ENCODE assay signal across 15 mouse cellular contexts in the genomic region with DNA sequence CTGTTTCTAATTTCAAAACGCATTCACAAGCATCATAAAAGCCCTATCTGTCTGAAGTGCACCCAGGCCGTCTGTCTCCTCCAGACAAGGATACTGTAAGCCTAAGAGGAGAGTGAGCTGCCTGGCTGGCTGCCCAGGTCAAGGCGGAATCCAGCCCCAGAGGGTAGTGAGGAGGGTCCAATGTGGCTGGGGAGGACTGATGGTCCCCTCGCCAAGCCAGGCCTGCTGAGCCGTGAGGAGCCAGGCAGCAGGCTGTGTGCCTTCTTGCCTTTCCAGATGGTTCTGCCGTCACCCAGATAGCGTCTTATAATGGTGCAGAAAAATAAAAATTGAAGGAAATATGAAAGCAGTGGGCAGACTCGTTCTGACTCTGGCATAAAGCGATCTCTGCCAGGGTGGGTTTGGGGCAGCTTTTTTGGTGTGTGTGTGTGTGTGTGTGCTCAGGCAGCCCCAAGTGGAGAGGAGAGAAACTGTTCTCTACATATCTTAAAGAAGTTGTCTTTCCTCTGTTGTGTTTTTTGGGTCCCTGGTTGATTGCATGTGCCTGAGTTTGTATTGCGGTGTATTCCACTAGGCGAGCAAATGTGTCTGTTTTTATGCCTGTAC.
DNase-seq lines count a peak whose midpoint lies in the region; ATAC-seq and TF ChIP-seq lines count a peak whose summit lies in the region.
"Had no signal": no experiment of that assay in that cellular context is flagged by ENCODE, and none has a peak within 500 bp of the region (broad histone marks: within the 10 kb centered on the region; RNA-seq: fewer than 3 reads in every experiment).

No protein-coding gene starts in this region.

- H3K27ac ChIP-seq in forebrain, postnatal 0 days (ENCODE audit: low read depth, low read length): peak overlapping the region; percentile 82
- peak overlapping the region; percentile 78 for H3K27ac ChIP-seq in midbrain, embryonic 16.5 days (ENCODE audit: low read length)
- H3K27ac ChIP-seq: embryonic facial prominence, embryonic 15.5 days; intestine, embryonic 15.5 days; kidney, postnatal 0 days; liver, embryonic 13.5 days had no signal

- TF ChIP-seq CTCF in forebrain, postnatal 0 days (IDR thresholded peaks at IDR 0.05; ENCODE audit: low read depth): peak; percentile 50

- H3K36me3 ChIP-seq in forebrain, postnatal 0 days (ENCODE audit: insufficient read depth): no peaks in the 10 kb centered on the region
- no peaks in the 10 kb centered on the region for H3K36me3 ChIP-seq in midbrain, embryonic 16.5 days (ENCODE audit: control insufficient read depth, insufficient read depth, low read length)
- H3K36me3 ChIP-seq: embryonic facial prominence, embryonic 15.5 days; intestine, embryonic 15.5 days; liver, embryonic 13.5 days had no signal

- no peaks in the 10 kb centered on the region for H3K9me3 ChIP-seq in forebrain, postnatal 0 days (ENCODE audit: low read length)
- no peaks in the 10 kb centered on the region for H3K9me3 ChIP-seq in midbrain, embryonic 16.5 days (replicated peaks; ENCODE audit: control insufficient read depth, low read length, poor library complexity, severe bottlenecking)
- H3K9me3 ChIP-seq: embryonic facial prominence, embryonic 15.5 days; intestine, embryonic 15.5 days had no signal

- no peak overlapping the region for H3K4me2 ChIP-seq in forebrain, postnatal 0 days (ENCODE audit: low read depth)
- H3K4me2 ChIP-seq in midbrain, embryonic 16.5 days (ENCODE audit: low read length): no peak overlapping the region
- H3K4me2 ChIP-seq: embryonic facial prominence, embryonic 15.5 days; intestine, embryonic 15.5 days; liver, embryonic 13.5 days had no signal

- intact Hi-C loops in left cerebral cortex, postnatal 4 days (cut with DNase I): no loop called here
- intact Hi-C loops in left cerebral cortex, postnatal 14 days (cut with DNase I): no loop called here

- peak; percentile 23; the same call in 1 of the 2 replicates for ATAC-seq in frontal cortex, adult (ENCODE audit: low TSS enrichment)
- peak; percentile 81 for ATAC-seq in forebrain, postnatal 0 days
- no peak for ATAC-seq in midbrain, embryonic 16.5 days
- ATAC-seq: intestine, embryonic 15.5 days; lung, postnatal 0 days had no signal

- peaks cover 9% of the 10 kb centered on the region for H3K4me1 ChIP-seq in forebrain, postnatal 0 days (ENCODE audit: insufficient read depth)
- H3K4me1 ChIP-seq in midbrain, embryonic 16.5 days (ENCODE audit: control insufficient read depth, insufficient read depth, low read length): 0 out of 2 replicates have a peak, but pooled peaks cover 2% of the 10 kb centered on the region
- H3K4me1 ChIP-seq: embryonic facial prominence, embryonic 15.5 days; intestine, embryonic 15.5 days; liver, embryonic 13.5 days had no signal

- H3K27me3 ChIP-seq in forebrain, postnatal 0 days (ENCODE audit: insufficient read depth, low read length): no peaks in the 10 kb centered on the region
- H3K27me3 ChIP-seq in midbrain, embryonic 16.5 days (ENCODE audit: control insufficient read depth, insufficient read depth, low read depth, low read length): no peaks in the 10 kb centered on the region
- H3K27me3 ChIP-seq: embryonic facial prominence, embryonic 15.5 days; intestine, embryonic 15.5 days; liver, embryonic 13.5 days had no signal

- peak overlapping the region; percentile 41 for H3K9ac ChIP-seq in forebrain, postnatal 0 days
- H3K9ac ChIP-seq in midbrain, embryonic 16.5 days (ENCODE audit: low read depth, low read length): no peak overlapping the region
- H3K9ac ChIP-seq: embryonic facial prominence, embryonic 15.5 days; intestine, embryonic 15.5 days; liver, embryonic 13.5 days had no signal

- WGBS in forebrain, postnatal 0 days: 41% methylated on average over 11 of the region's 11 CpGs
- WGBS in midbrain, embryonic 16.5 days: 65% methylated on average over 11 of the region's 11 CpGs

- no peak for DNase-seq in frontal cortex, postnatal 14 days (ENCODE audit: low spot score in 2 of 2)
- peak; percentile 81 for DNase-seq in left cerebral cortex, postnatal 4 days
- DNase-seq in left cerebral cortex, postnatal 14 days (ENCODE audit: low spot score in 2 of 2): no peak
- DNase-seq in forebrain, postnatal 0 days: peak; percentile 63
- DNase-seq in thymus, postnatal 14 days: no peak
- DNase-seq in T-cell, adult 2 months (ENCODE audit: low spot score): no peak
- DNase-seq: adrenal gland, postnatal 14 days; liver, embryonic 13.5 days; thymus, adult 2 months had no signal

- H3K4me3 ChIP-seq in forebrain, postnatal 0 days (ENCODE audit: low read depth, low read length): no peak overlapping the region
- H3K4me3 ChIP-seq in midbrain, embryonic 16.5 days (ENCODE audit: low read depth, low read length): no peak overlapping the region
- H3K4me3 ChIP-seq: embryonic facial prominence, embryonic 15.5 days; intestine, embryonic 15.5 days; liver, embryonic 13.5 days had no signal

Comparison
In these comparisons a context has a peak if more than half of its experiments do, and no peak if none do; other contexts are left out.
1. DNase-seq: peak in left cerebral cortex, postnatal 4 days (single experiment) and forebrain, postnatal 0 days (single experiment); none in frontal cortex, postnatal 14 days (0 of 2), left cerebral cortex, postnatal 14 days (0 of 2), thymus, postnatal 14 days (single experiment) and T-cell, adult 2 months (single experiment).